Mouse (Mus musculus): ENCODE results near the gene Tulp3.

DNA sequence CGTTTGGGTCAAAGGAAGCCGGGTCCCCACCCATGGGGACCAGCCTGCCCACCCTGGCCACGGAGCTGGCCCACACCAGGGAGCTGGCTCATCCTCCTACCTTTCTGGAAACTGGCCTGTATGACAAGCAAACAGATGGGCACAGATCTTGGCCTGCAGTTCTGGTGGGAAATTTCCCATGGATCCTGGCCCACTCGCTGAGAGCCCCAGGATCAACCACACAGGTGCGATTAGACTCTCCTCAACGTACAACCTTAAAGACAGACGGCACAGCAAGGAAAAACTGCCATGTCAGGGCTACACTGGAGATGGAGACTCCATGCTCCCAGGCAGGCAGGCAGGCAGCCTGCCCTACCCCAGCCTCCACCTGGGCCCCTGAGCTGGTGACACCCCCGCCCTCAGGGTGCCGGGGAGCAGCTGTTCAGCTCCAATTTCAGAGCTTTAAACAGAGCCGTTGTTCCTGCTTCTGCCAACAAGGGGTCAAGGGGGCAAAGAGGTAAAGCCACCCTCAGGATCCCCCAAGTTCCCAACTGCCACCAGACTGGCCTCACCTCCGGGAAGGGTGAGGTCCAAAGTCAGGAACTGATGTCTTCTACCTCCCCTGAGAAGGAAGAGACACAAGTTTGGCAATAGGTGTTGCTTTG, 58.8 kb downstream of the Tulp3 start:
- TF ChIP-seq CTCF (IDR thresholded peaks at IDR 0.05; ENCODE audit: low read depth, low read length) (no peak), POLR2A (IDR thresholded peaks at IDR 0.05; ENCODE audit: borderline replicate concordance, low read depth, low read length) (no peak)

Measured in bone marrow macrophage, adult 2 months (primary cell).